Mouse (Mus musculus): ENCODE measurements at regions not wholly inside any gene's neighbourhood (a gene's known extent, or its start where the extent isn't known, plus 50 kb on each side); places are given as distances from the start of the nearest gene placed in this dataset.

- Histone ChIP-seq H3K4me1 (ENCODE audit: control insufficient read depth, insufficient read depth, low read length) (no peaks in the 10 kb centered on the region), H3K9ac (replicated peaks; ENCODE audit: low read length) (no peak overlapping the region), H3K36me3 (ENCODE audit: control insufficient read depth, insufficient read depth, low read length) (no peaks in the 10 kb centered on the region), H3K4me2 (ENCODE audit: low read length) (no peak overlapping the region), H3K27me3 (ENCODE audit: control insufficient read depth, insufficient read depth, low read length) (no peaks in the 10 kb centered on the region), H3K4me3 (replicated peaks; ENCODE audit: low read depth, low read length) (no peak overlapping the region), H3K9me3 (ENCODE audit: control insufficient read depth, low read length) (no peaks in the 10 kb centered on the region), H3K27ac (replicated peaks; ENCODE audit: low read depth, low read length) (no peak overlapping the region)
- ATAC-seq (ENCODE audit: low FRiP score, low TSS enrichment): no peak
- WGBS: 61% methylated on average over 2 of the region's 2 CpGs
- DNase-seq: no peak
Measured at GRCm38 (mm10) chr3:58231746-58232145, 182.8 kb upstream of the Tsc22d2 start.

GRCm38 (mm10) chr3:58233296-58233695, 181.2 kb upstream of the Tsc22d2 start:
- ATAC-seq (ENCODE audit: low FRiP score, low TSS enrichment) (no peak), DNase-seq (peak; percentile 12)
- no peak overlapping the region for H3K4me2 ChIP-seq (ENCODE audit: low read length)
- 72% methylated on average over 2 of the region's 2 CpGs for WGBS
- H3K4me3 ChIP-seq (replicated peaks; ENCODE audit: low read depth, low read length): no peak overlapping the region
- H3K27me3 ChIP-seq (ENCODE audit: control insufficient read depth, insufficient read depth, low read length): no peaks in the 10 kb centered on the region
- H3K4me1 ChIP-seq (ENCODE audit: control insufficient read depth, insufficient read depth, low read length): no peaks in the 10 kb centered on the region
- H3K9me3 ChIP-seq (ENCODE audit: control insufficient read depth, low read length): no peaks in the 10 kb centered on the region
- no peak overlapping the region for H3K9ac ChIP-seq (replicated peaks; ENCODE audit: low read length)
- H3K36me3 ChIP-seq (ENCODE audit: control insufficient read depth, insufficient read depth, low read length): no peaks in the 10 kb centered on the region
- no peak overlapping the region for H3K27ac ChIP-seq (replicated peaks; ENCODE audit: low read depth, low read length)

GRCm38 (mm10) chr3:58234846-58235630, 179.5 kb upstream of the Tsc22d2 start:
- DNase-seq (no peak), ATAC-seq (ENCODE audit: low FRiP score, low TSS enrichment) (no peak)
- no peaks in the 10 kb centered on the region for H3K9me3 ChIP-seq (ENCODE audit: control insufficient read depth, low read length)
- no peak overlapping the region for H3K4me2 ChIP-seq (ENCODE audit: low read length)
- no peaks in the 10 kb centered on the region for H3K36me3 ChIP-seq (ENCODE audit: control insufficient read depth, insufficient read depth, low read length)
- no peaks in the 10 kb centered on the region for H3K4me1 ChIP-seq (ENCODE audit: control insufficient read depth, insufficient read depth, low read length)
- H3K4me3 ChIP-seq (replicated peaks; ENCODE audit: low read depth, low read length): no peak overlapping the region
- H3K9ac ChIP-seq (replicated peaks; ENCODE audit: low read length): no peak overlapping the region
- WGBS: 92% methylated on average over 6 of the region's 6 CpGs
- no peak overlapping the region for H3K27ac ChIP-seq (replicated peaks; ENCODE audit: low read depth, low read length)
- H3K27me3 ChIP-seq (ENCODE audit: control insufficient read depth, insufficient read depth, low read length): no peaks in the 10 kb centered on the region

GRCm38 (mm10) chr3:58238111-58238510, 176.4 kb upstream of the Tsc22d2 start:
- Histone ChIP-seq H3K27me3 (ENCODE audit: control insufficient read depth, insufficient read depth, low read length) (no peaks in the 10 kb centered on the region), H3K27ac (replicated peaks; ENCODE audit: low read depth, low read length) (no peak overlapping the region), H3K9ac (replicated peaks; ENCODE audit: low read length) (no peak overlapping the region), H3K4me3 (replicated peaks; ENCODE audit: low read depth, low read length) (no peak overlapping the region), H3K9me3 (ENCODE audit: control insufficient read depth, low read length) (no peaks in the 10 kb centered on the region), H3K4me1 (ENCODE audit: control insufficient read depth, insufficient read depth, low read length) (no peaks in the 10 kb centered on the region), H3K4me2 (ENCODE audit: low read length) (no peak overlapping the region), H3K36me3 (ENCODE audit: control insufficient read depth, insufficient read depth, low read length) (no peaks in the 10 kb centered on the region)
- no peak for DNase-seq
- no peak for ATAC-seq (ENCODE audit: low FRiP score, low TSS enrichment)

- no peaks in the 10 kb centered on the region for H3K9me3 ChIP-seq (ENCODE audit: control insufficient read depth, low read length)
- DNase-seq (no peak), ATAC-seq (ENCODE audit: low FRiP score, low TSS enrichment) (no peak)
- H3K4me2 ChIP-seq (ENCODE audit: low read length): no peak overlapping the region
- H3K4me1 ChIP-seq (ENCODE audit: control insufficient read depth, insufficient read depth, low read length): no peaks in the 10 kb centered on the region
- no peak overlapping the region for H3K4me3 ChIP-seq (replicated peaks; ENCODE audit: low read depth, low read length)
- 68% methylated on average over 4 of the region's 4 CpGs for WGBS
- H3K36me3 ChIP-seq (ENCODE audit: control insufficient read depth, insufficient read depth, low read length): no peaks in the 10 kb centered on the region
- no peak overlapping the region for H3K9ac ChIP-seq (replicated peaks; ENCODE audit: low read length)
- H3K27me3 ChIP-seq (ENCODE audit: control insufficient read depth, insufficient read depth, low read length): no peaks in the 10 kb centered on the region
- no peak overlapping the region for H3K27ac ChIP-seq (replicated peaks; ENCODE audit: low read depth, low read length)
Measured at GRCm38 (mm10) chr3:58240775-58241174, 173.7 kb upstream of the Tsc22d2 start.

- Histone ChIP-seq H3K4me2 (ENCODE audit: low read length) (no peak overlapping the region), H3K9me3 (ENCODE audit: control insufficient read depth, low read length) (no peaks in the 10 kb centered on the region), H3K9ac (replicated peaks; ENCODE audit: low read length) (no peak overlapping the region), H3K27ac (replicated peaks; ENCODE audit: low read depth, low read length) (no peak overlapping the region), H3K36me3 (ENCODE audit: control insufficient read depth, insufficient read depth, low read length) (no peaks in the 10 kb centered on the region), H3K27me3 (ENCODE audit: control insufficient read depth, insufficient read depth, low read length) (no peaks in the 10 kb centered on the region), H3K4me3 (replicated peaks; ENCODE audit: low read depth, low read length) (no peak overlapping the region), H3K4me1 (ENCODE audit: control insufficient read depth, insufficient read depth, low read length) (no peaks in the 10 kb centered on the region)
- WGBS: 4% methylated on average over 5 of the region's 5 CpGs
- ATAC-seq (ENCODE audit: low FRiP score, low TSS enrichment) (no peak), DNase-seq (no peak)
Measured at GRCm38 (mm10) chr3:58245361-58245760, 169.2 kb upstream of the Tsc22d2 start.

- 66% methylated on average over 2 of the region's 2 CpGs for WGBS
- no peak for DNase-seq
- Histone ChIP-seq H3K4me1 (ENCODE audit: control insufficient read depth, insufficient read depth, low read length) (no peaks in the 10 kb centered on the region), H3K4me3 (replicated peaks; ENCODE audit: low read depth, low read length) (no peak overlapping the region), H3K4me2 (ENCODE audit: low read length) (no peak overlapping the region), H3K27ac (replicated peaks; ENCODE audit: low read depth, low read length) (no peak overlapping the region), H3K36me3 (ENCODE audit: control insufficient read depth, insufficient read depth, low read length) (no peaks in the 10 kb centered on the region), H3K9me3 (ENCODE audit: control insufficient read depth, low read length) (no peaks in the 10 kb centered on the region), H3K27me3 (ENCODE audit: control insufficient read depth, insufficient read depth, low read length) (no peaks in the 10 kb centered on the region), H3K9ac (replicated peaks; ENCODE audit: low read length) (no peak overlapping the region)
- no peak for ATAC-seq (ENCODE audit: low FRiP score, low TSS enrichment)
Measured at GRCm38 (mm10) chr3:58247989-58248388, 166.5 kb upstream of the Tsc22d2 start.

- no peaks in the 10 kb centered on the region for H3K27me3 ChIP-seq (ENCODE audit: control insufficient read depth, insufficient read depth, low read length)
- WGBS: 87% methylated on average over 8 of the region's 8 CpGs
- H3K9ac ChIP-seq (replicated peaks; ENCODE audit: low read length): no peak overlapping the region
- no peak for DNase-seq
- H3K27ac ChIP-seq (replicated peaks; ENCODE audit: low read depth, low read length): no peak overlapping the region
- no peak for ATAC-seq (ENCODE audit: low FRiP score, low TSS enrichment)
- H3K9me3 ChIP-seq (ENCODE audit: control insufficient read depth, low read length): no peaks in the 10 kb centered on the region
- H3K4me3 ChIP-seq (replicated peaks; ENCODE audit: low read depth, low read length): no peak overlapping the region
- H3K4me1 ChIP-seq (ENCODE audit: control insufficient read depth, insufficient read depth, low read length): no peaks in the 10 kb centered on the region
- H3K36me3 ChIP-seq (ENCODE audit: control insufficient read depth, insufficient read depth, low read length): no peaks in the 10 kb centered on the region
- no peak overlapping the region for H3K4me2 ChIP-seq (ENCODE audit: low read length)
Measured at GRCm38 (mm10) chr3:58253942-58254341, 160.6 kb upstream of the Tsc22d2 start.

- no peaks in the 10 kb centered on the region for H3K27me3 ChIP-seq (ENCODE audit: control insufficient read depth, insufficient read depth, low read length)
- no peak overlapping the region for H3K4me3 ChIP-seq (replicated peaks; ENCODE audit: low read depth, low read length)
- no peaks in the 10 kb centered on the region for H3K36me3 ChIP-seq (ENCODE audit: control insufficient read depth, insufficient read depth, low read length)
- no peak overlapping the region for H3K4me2 ChIP-seq (ENCODE audit: low read length)
- H3K9ac ChIP-seq (replicated peaks; ENCODE audit: low read length): no peak overlapping the region
- H3K4me1 ChIP-seq (ENCODE audit: control insufficient read depth, insufficient read depth, low read length): no peaks in the 10 kb centered on the region
- H3K9me3 ChIP-seq (ENCODE audit: control insufficient read depth, low read length): no peaks in the 10 kb centered on the region
- H3K27ac ChIP-seq (replicated peaks; ENCODE audit: low read depth, low read length): no peak overlapping the region
- ATAC-seq (ENCODE audit: low FRiP score, low TSS enrichment) (no peak), DNase-seq (no peak)
- 70% methylated on average over 14 of the region's 14 CpGs for WGBS
Measured at GRCm38 (mm10) chr3:58267606-58268325, 146.7 kb upstream of the Tsc22d2 start.

Data from midbrain, embryonic 14.5 days (tissue).